Mouse (Mus musculus) 416B (cell line): ENCODE measurements at regions not wholly inside any gene's neighbourhood (a gene's known extent, or its start where the extent isn't known, plus 50 kb on each side); places are given as distances from the start of the nearest gene placed in this dataset.

Experiments used
- DNase-seq: peaks from one replicate; pipeline ENCODE4 v3.0.0; 2011; ENCODE audit warnings: low read depth

- no peak for DNase-seq
These were observed 338.4 kb downstream of the Btg1 start for GRCm38 (mm10) chr10:96955036-96955775.

- no peak for DNase-seq
These were observed 339.1 kb downstream of the Btg1 start for GRCm38 (mm10) chr10:96955776-96956448.

DNA sequence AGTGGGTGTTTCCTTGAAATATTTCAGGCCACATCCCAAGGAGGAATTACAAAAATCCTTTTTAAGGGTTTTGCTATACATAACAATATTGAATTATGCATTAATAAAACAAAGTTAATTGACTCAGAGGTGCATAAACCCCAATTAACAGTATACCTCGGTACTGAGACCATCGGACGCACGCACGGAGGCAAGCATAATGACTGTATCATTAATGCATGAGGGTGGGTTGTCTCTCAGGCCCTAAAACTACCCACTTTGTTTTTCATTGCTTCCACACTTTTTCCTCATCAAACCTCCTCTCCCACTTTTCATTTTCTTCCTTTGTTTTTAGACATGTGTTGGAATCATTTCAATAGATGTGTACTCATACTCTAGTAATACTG is 339.6 kb downstream of the Btg1 start:
- no peak for DNase-seq

DNA sequence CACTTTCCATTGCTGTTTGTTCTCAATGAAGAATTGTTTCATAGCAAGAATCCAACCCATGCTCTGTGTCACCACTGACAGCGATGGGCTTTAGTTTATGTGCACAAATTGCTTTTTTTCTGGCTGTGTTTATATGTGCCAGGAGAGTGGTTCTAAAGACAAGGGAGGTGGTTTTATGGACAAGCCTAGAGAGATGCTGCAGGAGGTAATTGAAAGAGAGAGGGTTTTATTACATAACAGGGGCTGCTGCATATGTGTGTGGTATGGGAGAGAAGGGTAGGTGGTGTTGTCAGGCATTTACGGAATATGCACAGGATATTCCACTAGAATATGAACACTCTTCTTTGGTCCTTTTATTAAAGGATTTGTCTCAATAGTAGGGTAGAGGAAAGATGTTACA is 340.2 kb downstream of the Btg1 start:
- no peak for DNase-seq

- DNase-seq, result no peak
These were observed 353.0 kb downstream of the Btg1 start for GRCm38 (mm10) chr10:96969825-96970224.

GRCm38 (mm10) chr10:96970737-96971136 is 353.9 kb downstream of the Btg1 start:
- DNase-seq, result peak; percentile 1

DNA sequence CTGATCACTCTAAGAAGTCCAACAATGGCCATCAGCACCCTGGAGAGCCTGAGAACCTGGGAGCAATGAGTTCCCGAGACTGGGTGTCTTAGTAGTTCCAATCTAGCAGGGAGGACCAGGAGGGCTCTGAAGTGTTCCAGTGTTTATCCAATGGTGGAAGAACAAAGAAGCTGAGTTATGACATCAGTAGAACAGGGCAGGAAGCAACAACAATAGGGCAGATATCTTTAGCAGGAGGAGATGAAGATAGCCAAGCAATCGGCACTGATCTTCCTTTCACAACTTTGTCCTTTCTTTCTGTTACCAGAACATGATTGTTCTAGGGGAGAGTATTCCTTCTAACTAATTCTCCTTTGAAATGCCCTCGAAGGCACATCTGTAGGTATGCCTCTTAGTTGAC is 355.0 kb downstream of the Btg1 start:
- no peak for DNase-seq

GRCm38 (mm10) chr10:96974326-96974977 is 357.6 kb downstream of the Btg1 start:
- no peak for DNase-seq

DNA sequence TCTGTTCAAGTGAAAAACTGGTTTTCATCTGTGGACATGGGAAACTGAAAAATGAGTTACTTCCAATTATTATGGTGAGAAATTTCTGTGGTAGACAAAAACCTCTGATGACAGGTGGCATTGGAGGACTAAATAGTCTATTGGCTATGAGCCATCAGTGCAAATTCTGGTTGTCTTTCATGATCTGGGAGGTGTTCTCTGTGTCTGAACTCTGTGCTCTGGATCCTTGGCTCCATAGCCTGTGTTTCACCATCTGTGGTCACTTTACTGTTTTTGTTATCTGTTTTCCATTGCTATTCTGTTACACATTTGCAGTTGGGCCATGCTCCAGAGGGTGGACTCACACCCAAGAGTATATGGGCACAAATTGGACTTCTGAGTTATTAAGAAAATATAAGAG is 359.9 kb downstream of the Btg1 start:
- DNase-seq, result no peak

- no peak for DNase-seq
These were observed 363.7 kb downstream of the Btg1 start for GRCm38 (mm10) chr10:96980494-96980831.

GRCm38 (mm10) chr10:96980832-96981515 is 364.2 kb downstream of the Btg1 start:
- no peak for DNase-seq

- DNase-seq, result no peak
These were observed 364.7 kb downstream of the Btg1 start for GRCm38 (mm10) chr10:96981516-96981869.

GRCm38 (mm10) chr10:97000871-97001270 is 384.1 kb downstream of the Btg1 start:
- no peak for DNase-seq

- DNase-seq, result no peak
These were observed 392.1 kb downstream of the Btg1 start for GRCm38 (mm10) chr10:97008873-97009272.

GRCm38 (mm10) chr10:97009859-97010258 is 393.1 kb downstream of the Btg1 start:
- no peak for DNase-seq

- DNase-seq, result no peak
These were observed 401.8 kb downstream of the Btg1 start for GRCm38 (mm10) chr10:97018641-97019040.

GRCm38 (mm10) chr10:97028776-97029175 is 412.0 kb downstream of the Btg1 start:
- no peak for DNase-seq

GRCm38 (mm10) chr10:97030996-97031395 is 414.2 kb downstream of the Btg1 start:
- DNase-seq, result no peak

- no peak for DNase-seq
These were observed 418.6 kb downstream of the Btg1 start for GRCm38 (mm10) chr10:97035371-97035786.

GRCm38 (mm10) chr10:97038025-97038424 is 421.2 kb downstream of the Btg1 start:
- no peak for DNase-seq

GRCm38 (mm10) chr10:97047566-97047965 is 430.8 kb downstream of the Btg1 start:
- DNase-seq, result no peak

GRCm38 (mm10) chr10:97047996-97048395 is 431.2 kb downstream of the Btg1 start:
- no peak for DNase-seq

GRCm38 (mm10) chr10:97054472-97054871 is 424.9 kb upstream of the Dcn start:
- DNase-seq, result peak; percentile 2
